Mouse (Mus musculus): ENCODE results near the gene Patl2.

DNA sequence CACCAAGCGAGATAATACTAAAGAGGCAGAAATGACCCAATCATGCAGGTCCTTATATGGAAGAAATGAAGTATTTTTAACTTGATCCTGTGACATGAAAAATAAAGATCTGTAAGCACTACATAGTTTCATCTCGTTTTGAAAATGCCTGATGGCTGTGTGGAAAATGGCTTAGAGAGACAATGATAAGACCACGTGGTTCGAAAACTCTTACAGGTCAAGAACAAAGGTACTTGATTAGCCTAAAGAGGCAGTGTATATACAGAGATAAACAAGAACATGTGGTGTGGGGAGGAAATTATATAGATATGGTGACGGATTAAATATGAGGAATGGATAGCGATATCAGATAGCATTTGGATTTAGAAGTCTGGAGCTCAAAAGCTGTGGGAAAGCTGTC is 14.7 kb downstream of the Patl2 start:
- TF ChIP-seq CTCF (IDR thresholded peaks at IDR 0.05; ENCODE audit: control insufficient read depth, insufficient read depth, insufficient replicate concordance, low read depth, low read length) (no peak), POLR2A (IDR thresholded peaks at IDR 0.05; ENCODE audit: control insufficient read depth, low read depth, low read length) (no peak)

Data from testis, adult 2 months (tissue).